Mouse (Mus musculus) forebrain, postnatal 0 days (tissue): ENCODE data around the gene Gm28038. TPM values are rescaled to one million over a fixed set of nuclear protein-coding genes. Genes with fewer than 3 reads are reported as not detected.

Source experiments
- ATAC-seq: fragments of 200-750 bp; cut with Nextera tagmentation; 2 replicates; pipeline ENCODE4 v1.8.0; 2017; ENCODE audit warnings: mild to moderate bottlenecking, moderate library complexity
- DNase-seq: peaks from one replicate; pipeline ENCODE4 v3.0.0-alpha.2; 2015
- H3K27ac ChIP-seq: fragments of 300-500 bp; sonication (generic); 2 replicates; pipeline ENCODE4 v1.5.1; 2014; ENCODE audit warnings: low read depth, mild to moderate bottlenecking, antibody characterized with exemption, low read length, moderate library complexity, mixed read lengths
- H3K27me3 ChIP-seq: fragments of 300-500 bp; sonication (generic); 2 replicates; pipeline ENCODE4 v1.6.1; 2014; ENCODE audit warnings: mild to moderate bottlenecking, low read length, mixed read lengths; ENCODE audit not compliant: insufficient read depth
- H3K36me3 ChIP-seq: fragments of 300-500 bp; sonication (generic); 2 replicates; pipeline ENCODE4 v1.6.1; 2014; ENCODE audit warnings: mild to moderate bottlenecking, moderate library complexity; ENCODE audit not compliant: insufficient read depth
- H3K4me1 ChIP-seq: fragments of 300-500 bp; sonication (generic); 2 replicates; pipeline ENCODE4 v1.6.1; 2014; ENCODE audit warnings: antibody characterized with exemption; ENCODE audit not compliant: insufficient read depth
- H3K4me2 ChIP-seq: fragments of 300-500 bp; sonication (generic); 2 replicates; pipeline ENCODE4 v1.6.1; 2014; ENCODE audit warnings: low read depth, mild to moderate bottlenecking, moderate library complexity
- H3K4me3 ChIP-seq: fragments of 300-500 bp; sonication (generic); 2 replicates; pipeline ENCODE4 v1.5.1; 2014; ENCODE audit warnings: low read depth, low read length, mixed read lengths
- H3K9ac ChIP-seq: fragments of 300-500 bp; sonication (generic); 2 replicates; pipeline ENCODE4 v1.6.1; 2014; ENCODE audit warnings: mild to moderate bottlenecking
- H3K9me3 ChIP-seq: fragments of 300-500 bp; sonication (generic); 2 replicates; pipeline ENCODE4 v1.6.1; 2016; ENCODE audit warnings: low read length
- CTCF ChIP-seq: sonication (generic); IDR thresholded peaks from 2 replicates; pipeline ENCODE4 v1.5.1; 2016; ENCODE audit warnings: antibody characterized with exemption, control low read depth, low read depth
- WGBS: fragments of 180-500 bp; shearing (Covaris S2); extraction: QIAGEN DNeasy Blood & Tissue Kit; methylation state at CpG from one replicate; pipeline ENCODE4 v1.1.7; 2014; 5-methylcytosine and 5-hydroxymethylcytosine counted together
- polyA plus RNA-seq: library from polyadenylated mRNA; unstranded; fragments of >200 nt; fragmentation: Nextera tagmentation; extraction: Ambion mirVana; gene quantifications from 2 replicates; pipeline ENCODE4 v1.2.1, GENCODE M21; 2015
- total RNA-seq: library from RNA; depleted of rRNA; stranded (reverse); fragments of >200 nt; gene quantifications from 2 replicates; pipeline ENCODE4 v1.2.3, GENCODE M21; 2014

Gm28038 gene
- total and polyA plus RNA-seq, 2 experiments from 2014 or later: 2.4 TPM; not detected in 1

DNA sequence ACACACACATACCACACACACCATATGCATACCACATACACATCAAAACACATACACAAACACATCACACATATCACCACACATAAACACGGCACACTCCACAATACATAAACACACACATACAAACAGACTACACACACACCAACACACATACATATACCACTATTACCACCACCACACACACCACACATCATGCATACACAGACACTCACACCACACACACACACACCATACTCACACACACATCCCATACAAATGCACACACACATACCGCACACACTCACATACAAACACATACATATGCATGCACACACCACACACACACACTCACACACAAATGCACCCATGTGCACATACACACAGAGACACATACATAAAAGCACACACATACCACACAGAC, 13.4 kb upstream of the Gm28038 start:
- H3K27me3 ChIP-seq: no peaks in the 10 kb centered on the region

DNA sequence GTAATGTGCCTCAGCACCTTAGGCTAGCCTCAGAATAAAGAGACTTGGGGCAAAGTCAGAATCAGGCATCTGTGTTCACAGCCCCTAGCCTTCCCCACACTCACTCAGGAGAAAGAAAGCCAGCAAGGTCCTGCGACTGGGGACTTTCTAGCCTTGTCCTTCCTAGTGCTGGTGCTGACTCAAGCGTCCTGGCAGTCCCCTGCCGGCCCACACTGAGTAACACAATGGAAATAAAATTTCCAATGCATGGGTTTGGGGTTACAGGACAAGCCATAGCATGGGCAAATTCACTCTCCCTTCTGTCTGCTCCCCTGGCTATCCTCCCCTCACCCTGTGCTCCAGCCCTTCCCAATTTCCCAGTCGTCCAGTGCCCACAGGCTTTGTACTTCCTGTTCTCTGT, 12.5 kb upstream of the Gm28038 start:
- Histone ChIP-seq H3K9ac (no peak overlapping the region), H3K27ac (no peak overlapping the region), H3K4me3 (no peak overlapping the region), H3K27me3 (no peaks in the 10 kb centered on the region), H3K4me2 (no peak overlapping the region), H3K9me3 (no peaks in the 10 kb centered on the region), H3K4me1 (no peaks in the 10 kb centered on the region), H3K36me3 (peaks cover 24% of the 10 kb centered on the region)
- TF ChIP-seq CTCF: no peak
- ATAC-seq: no peak
- no peak for DNase-seq
- WGBS: 62% methylated on average over 4 of the region's 4 CpGs

More for the DNA sequence above, 13.4 kb upstream of the Gm28038 start:
- DNase-seq (no peak), ATAC-seq (no peak)
- H3K4me3 ChIP-seq: no peak overlapping the region
- no peak for TF ChIP-seq CTCF
- no peak overlapping the region for H3K27ac ChIP-seq
- no peaks in the 10 kb centered on the region for H3K9me3 ChIP-seq
- 95% methylated on average over 2 of the region's 2 CpGs for WGBS
- no peak overlapping the region for H3K4me2 ChIP-seq
- peaks cover 28% of the 10 kb centered on the region for H3K36me3 ChIP-seq
- H3K9ac ChIP-seq: no peak overlapping the region
- H3K4me1 ChIP-seq: peaks cover 3% of the 10 kb centered on the region; the same call in 1 of the 2 replicates

DNA sequence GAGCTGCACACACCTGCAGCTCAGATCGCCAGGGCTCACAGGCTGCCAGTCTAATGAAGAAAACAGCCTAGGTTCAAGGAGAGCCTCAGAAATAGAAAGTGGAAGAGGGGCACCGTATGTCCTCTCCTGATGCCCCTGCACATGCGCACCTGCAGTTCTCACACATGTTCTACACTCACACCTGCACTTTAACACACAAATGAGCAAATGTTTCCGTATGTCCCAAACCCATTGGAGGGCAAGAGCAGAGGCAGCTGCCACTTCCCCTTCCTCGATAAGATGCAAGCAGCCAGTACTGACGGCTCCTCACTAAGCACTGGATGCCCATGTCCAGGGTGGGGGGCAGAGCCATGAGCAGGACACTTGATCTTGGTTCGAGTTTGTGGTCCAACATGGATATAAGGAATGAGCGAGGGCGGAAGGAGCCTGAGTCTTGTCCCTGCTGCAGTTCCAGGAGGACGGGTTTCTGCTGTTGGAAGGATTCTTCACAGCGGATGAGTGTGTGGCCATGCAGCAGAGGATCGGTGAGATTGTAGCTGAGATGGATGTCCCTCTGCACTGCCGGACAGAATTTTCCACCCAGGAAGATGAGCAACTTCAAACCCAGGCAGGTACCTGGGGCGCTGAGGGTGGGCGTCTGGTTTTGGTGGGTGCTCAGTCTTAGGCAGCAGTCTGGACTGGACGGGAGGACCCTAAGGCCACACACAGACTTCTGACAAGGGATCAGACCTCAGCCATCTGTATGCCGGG, 11.4 kb upstream of the Gm28038 start:
- Histone ChIP-seq H3K27ac (no peak overlapping the region), H3K27me3 (no peaks in the 10 kb centered on the region), H3K4me1 (no peaks in the 10 kb centered on the region), H3K4me2 (no peak overlapping the region), H3K36me3 (peaks cover 14% of the 10 kb centered on the region), H3K9me3 (no peaks in the 10 kb centered on the region), H3K9ac (no peak overlapping the region), H3K4me3 (no peak overlapping the region)
- ATAC-seq (0 out of 2 replicates have a peak, but pooled peaks have one; percentile 15), DNase-seq (no peak)
- WGBS: 87% methylated on average over 17 of the region's 17 CpGs
- no peak for TF ChIP-seq CTCF

DNA sequence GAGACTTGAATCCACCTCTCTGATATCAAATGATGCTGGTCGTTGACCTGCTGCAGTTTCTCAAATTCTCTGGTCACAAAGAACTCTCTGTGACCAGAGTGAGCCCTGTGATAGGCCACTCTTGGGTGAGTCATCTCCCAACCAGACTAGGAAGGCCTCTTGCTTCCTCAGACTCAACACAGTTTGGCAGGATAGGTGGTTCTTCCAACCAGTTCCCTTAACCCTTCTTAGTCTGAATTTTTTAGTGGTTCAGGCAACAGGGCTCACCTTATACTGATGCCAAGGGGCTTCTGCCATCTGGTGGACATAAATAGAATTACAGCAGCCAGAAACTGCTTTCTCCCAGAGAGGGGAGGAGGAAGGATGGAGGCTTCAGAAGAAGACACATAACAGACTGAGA, 10.7 kb upstream of the Gm28038 start:
- Histone ChIP-seq H3K27ac (no peak overlapping the region), H3K27me3 (no peaks in the 10 kb centered on the region), H3K9me3 (no peaks in the 10 kb centered on the region), H3K36me3 (peaks cover 7% of the 10 kb centered on the region; the same call in 1 of the 2 replicates), H3K9ac (no peak overlapping the region), H3K4me2 (no peak overlapping the region), H3K4me3 (no peak overlapping the region), H3K4me1 (no peaks in the 10 kb centered on the region)
- peak; percentile 92 for TF ChIP-seq CTCF
- peak; percentile 92 for ATAC-seq
- WGBS: 47% methylated on average over 1 of the region's 1 CpGs
- peak; percentile 80 for DNase-seq

DNA sequence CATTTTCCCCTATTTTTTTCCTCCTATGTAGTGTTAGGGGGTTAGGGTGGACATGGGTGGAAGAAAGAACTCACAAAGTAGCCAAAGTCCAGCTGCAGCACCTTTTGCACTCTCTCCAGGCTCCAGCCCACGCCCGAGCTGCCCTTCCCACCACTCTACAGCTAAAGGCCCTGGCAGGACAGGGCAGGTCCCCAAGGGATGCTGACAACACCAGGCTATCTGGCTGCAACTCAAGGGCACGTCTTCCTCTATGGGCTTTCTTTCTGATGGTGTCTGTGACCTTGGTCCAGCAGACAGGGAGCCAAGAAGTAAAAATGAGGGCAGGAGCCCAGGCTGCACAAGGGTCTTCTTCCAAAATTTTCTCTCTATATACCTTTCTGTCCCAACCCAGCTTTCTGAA, 808 bp downstream of the Gm28038 start:
- no peak for ATAC-seq
- no peaks in the 10 kb centered on the region for H3K9me3 ChIP-seq
- no peaks in the 10 kb centered on the region for H3K27me3 ChIP-seq
- H3K9ac ChIP-seq: no peak overlapping the region
- DNase-seq: no peak
- H3K4me1 ChIP-seq: peaks cover 6% of the 10 kb centered on the region
- peaks cover 10% of the 10 kb centered on the region for H3K36me3 ChIP-seq
- no peak for TF ChIP-seq CTCF
- 79% methylated on average over 3 of the region's 3 CpGs for WGBS
- H3K27ac ChIP-seq: no peak overlapping the region
- H3K4me3 ChIP-seq: no peak overlapping the region
- H3K4me2 ChIP-seq: no peak overlapping the region

DNA sequence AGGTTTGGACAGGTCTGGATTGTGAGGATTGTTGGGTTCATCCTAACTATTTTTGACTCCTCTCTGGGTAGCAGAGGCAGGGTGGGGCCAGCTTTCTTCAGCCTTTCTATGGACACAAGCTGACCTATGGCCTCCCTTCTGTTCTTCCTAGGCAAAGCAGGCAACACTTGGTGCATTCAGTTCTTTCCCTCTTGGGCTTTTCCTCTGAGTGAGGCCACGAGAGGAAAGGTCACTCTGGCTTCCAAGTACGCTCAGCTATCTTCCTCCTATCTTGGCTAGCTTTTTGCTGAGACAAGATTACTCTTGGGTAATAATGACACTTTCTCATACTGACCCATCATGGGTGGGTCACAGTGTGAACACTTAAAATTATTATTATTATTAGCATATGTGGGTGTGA, 2.4 kb downstream of the Gm28038 start:
- H3K9ac ChIP-seq: no peak overlapping the region
- H3K9me3 ChIP-seq: no peaks in the 10 kb centered on the region
- H3K4me1 ChIP-seq: peaks cover 12% of the 10 kb centered on the region
- no peak overlapping the region for H3K27ac ChIP-seq
- no peak for DNase-seq
- H3K4me3 ChIP-seq: no peak overlapping the region
- 86% methylated on average over 2 of the region's 2 CpGs for WGBS
- H3K4me2 ChIP-seq: no peak overlapping the region
- TF ChIP-seq CTCF: no peak
- H3K36me3 ChIP-seq: peaks cover 10% of the 10 kb centered on the region
- ATAC-seq: no peak
- H3K27me3 ChIP-seq: no peaks in the 10 kb centered on the region

DNA sequence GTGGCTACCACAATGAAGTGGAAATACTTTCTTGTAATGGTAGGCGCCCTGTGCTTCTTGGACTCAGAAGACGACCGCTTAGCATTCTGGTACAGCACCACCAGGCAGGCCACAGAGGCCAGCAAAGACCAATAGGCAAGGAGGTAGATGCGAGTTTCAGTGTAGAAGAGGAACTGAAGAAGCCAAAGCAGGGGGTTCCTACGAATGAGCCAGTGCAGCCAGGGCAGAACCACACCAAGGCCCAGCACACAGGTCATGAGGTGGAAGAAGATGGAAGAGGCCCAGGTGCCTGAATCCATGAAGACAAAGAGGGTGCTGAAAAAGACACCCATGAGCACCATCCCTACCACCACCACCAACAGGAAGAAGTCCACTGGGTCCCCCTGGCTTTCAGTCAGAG, 4.2 kb downstream of the Gm28038 start:
- ATAC-seq: no peak
- WGBS: 91% methylated on average over 5 of the region's 5 CpGs
- Histone ChIP-seq H3K9ac (no peak overlapping the region), H3K4me2 (peak overlapping the region; percentile 90), H3K4me3 (peak overlapping the region; percentile 86), H3K9me3 (no peaks in the 10 kb centered on the region), H3K36me3 (peaks cover 6% of the 10 kb centered on the region; the same call in 1 of the 2 replicates), H3K4me1 (peaks cover 12% of the 10 kb centered on the region), H3K27me3 (no peaks in the 10 kb centered on the region), H3K27ac (no peak overlapping the region)
- no peak for DNase-seq
- no peak for TF ChIP-seq CTCF
